Mouse (Mus musculus): ENCODE measurements at regions not wholly inside any gene's neighbourhood (a gene's known extent, or its start where the extent isn't known, plus 50 kb on each side); places are given as distances from the start of the nearest gene placed in this dataset.

DNA sequence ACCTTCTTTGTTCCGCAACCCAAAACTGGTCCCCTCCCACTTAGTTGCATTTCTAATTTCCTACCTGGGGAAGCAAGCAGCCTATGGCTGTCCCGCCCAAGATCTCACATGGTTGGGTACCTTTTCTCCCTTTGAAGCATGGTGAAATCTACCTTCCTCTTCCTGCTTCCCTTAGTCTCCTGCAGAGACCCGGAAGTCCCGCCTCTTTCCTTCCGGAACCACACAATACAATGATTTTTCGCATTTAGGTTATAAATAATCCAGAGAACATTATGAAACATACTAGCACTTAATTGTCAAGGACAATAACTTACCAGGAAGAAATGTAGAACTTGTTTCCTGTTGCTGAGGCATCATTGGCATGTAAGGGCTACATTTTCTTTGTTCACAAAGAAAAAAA is 58.8 kb downstream of the 1700009N14Rik start:
- no peak for DNase-seq

DNA sequence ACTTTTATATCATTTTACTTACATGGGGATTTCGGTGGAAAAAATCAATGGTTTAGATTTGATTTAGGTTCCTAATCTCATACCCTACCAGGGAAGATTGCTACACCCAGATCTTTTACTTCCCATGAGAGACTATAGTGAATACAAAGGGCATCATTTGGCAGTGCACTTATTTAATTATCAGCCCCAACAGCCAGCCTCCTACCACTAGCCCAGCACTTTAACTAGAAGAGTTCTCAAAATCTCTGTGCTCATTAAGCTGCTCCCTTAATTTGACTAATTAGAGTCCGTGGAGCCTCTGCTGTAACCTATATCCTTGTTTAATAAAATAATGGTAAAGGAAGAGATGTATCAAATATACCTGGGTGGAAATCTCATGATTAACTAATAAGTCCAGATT is 77.4 kb downstream of the 1700009N14Rik start:
- no peak for DNase-seq

DNA sequence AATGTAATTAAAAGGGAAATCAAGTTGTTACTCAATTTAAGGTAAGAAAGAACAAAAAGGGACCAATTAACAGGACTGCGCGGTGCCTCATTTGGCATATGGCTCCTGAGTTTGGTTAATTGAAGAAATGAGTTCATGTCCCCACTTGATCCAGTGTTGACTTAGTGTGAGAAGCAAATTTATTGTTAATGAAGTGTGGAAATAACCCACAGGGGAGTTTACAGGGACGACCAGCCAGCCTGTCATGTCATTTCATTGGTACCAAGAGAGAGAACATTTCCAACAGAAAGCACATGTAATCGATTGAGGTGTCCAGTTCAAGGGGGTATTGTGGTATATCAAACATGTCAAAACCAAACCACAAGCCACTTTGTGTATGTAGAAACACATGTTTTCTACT is 78.6 kb downstream of the 1700009N14Rik start:
- no peak for DNase-seq

DNA sequence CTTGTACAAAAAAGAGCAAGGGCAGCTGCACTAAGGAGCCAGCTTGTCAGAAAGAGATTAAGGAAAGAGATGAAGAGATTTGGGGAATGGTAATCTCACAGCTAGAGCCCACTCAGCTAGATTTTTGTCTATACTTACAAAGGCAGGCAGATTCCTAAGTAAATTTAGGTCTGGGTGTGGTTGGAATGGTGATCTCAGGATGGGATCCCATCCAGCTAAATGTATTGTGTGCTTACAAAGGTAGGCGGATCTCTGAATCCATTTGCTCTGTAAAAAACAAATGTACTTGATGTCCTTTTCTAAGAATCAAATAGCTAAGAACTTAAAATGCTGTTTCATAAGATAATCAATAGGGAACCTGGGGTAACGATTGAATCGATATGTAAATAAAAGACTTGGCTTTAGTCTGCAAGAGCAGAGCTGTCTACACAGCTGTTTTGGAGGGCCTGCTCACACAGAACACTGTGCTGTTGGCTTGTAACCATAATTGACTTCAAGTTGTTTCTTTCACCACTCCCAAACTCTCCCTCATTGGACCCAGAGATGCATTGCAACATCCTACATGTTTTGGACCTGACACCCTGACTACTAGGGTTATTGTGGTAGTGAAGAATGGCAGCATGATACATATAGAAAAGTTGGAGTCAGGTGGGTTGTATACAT is 106.1 kb downstream of the 1700009N14Rik start:
- DNase-seq, result no peak

DNA sequence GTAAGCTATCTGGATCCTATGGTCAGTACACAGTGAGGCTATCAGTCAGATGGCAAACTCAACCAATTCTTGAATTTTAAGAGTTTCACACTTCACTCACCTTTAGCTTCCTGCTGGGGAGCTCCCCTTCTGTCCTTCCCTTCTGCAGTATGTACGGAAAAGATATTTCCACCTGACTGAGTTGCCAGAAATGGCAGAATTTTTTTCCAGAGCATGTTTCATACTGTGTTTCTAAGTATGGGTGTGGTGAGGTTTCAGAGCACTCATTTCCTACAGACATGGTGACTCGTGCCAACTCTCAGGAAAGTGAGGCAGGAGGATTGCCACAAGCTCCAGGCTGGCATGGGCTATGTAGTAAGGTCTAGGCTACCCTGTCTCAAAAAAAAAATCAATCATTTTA is 147.3 kb downstream of the 1700009N14Rik start:
- DNase-seq, result no peak

DNA sequence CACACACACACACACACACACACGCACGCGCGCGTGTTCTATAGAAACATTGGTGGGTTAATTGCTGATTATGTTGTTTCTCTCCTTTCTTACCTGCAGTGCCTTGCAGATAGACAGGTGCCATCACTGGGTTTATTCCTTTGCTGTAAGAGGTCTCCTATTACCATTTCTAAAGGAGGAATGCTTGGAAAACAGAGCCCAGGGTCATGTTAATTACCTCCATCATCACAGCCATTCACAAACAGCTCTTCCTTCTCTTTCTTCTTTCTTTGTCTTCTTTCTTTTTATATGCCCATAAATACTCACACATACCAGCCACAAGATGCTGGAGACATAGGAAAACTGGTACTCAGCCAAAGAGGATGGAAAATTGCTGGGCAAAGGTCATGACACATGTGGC is 155.0 kb downstream of the 1700009N14Rik start:
- DNase-seq, result no peak

DNA sequence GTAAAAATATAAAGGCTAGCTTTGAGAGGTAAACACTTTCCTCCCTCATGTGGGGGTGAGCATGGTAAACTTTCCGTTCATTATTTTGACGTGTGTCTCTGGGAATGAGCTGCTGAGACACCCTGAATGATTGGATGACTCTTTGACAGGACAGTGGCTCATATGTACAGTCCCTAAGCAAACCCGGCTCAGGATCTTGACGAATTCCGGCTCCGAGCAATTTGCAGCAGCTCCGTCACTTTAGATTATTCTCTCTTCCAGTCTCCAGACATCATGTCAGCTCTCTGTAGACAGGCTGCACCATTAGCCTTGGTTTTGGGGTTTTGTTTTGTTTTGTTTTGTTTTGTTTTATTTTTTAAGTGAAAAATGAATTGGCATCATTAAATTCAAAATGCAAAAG is 194.0 kb downstream of the 1700009N14Rik start:
- no peak for DNase-seq

DNA sequence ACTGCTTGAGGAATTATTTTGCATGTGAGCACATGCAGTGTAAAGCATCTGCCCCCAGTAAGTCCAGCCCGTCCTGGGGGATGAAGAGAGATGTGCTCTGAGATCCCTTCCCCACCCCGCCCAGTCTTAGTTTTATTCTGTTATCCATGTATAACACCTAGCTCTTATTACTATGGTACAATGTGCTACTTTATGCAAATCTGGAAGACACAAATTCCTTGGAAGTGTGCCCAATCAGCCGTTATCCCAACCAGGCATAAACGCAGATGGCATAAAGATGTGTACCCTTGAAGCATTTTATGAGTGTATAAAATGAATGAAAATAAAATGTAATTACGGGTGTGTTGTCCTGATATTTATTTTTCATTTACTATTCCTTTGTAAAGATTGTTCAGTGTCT is 194.8 kb downstream of the 1700009N14Rik start:
- DNase-seq, result no peak

DNA sequence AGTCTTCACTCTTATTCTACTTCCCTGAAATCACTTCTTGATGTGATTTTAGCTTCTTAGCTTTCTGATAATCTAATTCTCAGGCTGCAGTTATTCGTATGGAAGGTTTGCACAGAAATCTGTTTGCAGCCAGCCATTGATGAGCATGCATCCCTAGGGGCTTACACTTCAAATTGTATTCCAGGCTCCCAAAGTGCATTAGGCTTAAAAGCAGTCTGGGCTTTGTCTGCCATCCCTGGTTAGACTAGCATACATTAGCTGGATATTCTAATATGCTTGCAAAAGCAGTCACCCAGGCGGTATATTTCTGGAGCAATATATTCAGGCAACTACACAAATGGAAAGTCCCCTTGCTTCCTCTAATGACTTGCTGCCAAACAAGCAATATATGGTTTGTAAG is 210.4 kb downstream of the 1700009N14Rik start:
- DNase-seq, result no peak

DNA sequence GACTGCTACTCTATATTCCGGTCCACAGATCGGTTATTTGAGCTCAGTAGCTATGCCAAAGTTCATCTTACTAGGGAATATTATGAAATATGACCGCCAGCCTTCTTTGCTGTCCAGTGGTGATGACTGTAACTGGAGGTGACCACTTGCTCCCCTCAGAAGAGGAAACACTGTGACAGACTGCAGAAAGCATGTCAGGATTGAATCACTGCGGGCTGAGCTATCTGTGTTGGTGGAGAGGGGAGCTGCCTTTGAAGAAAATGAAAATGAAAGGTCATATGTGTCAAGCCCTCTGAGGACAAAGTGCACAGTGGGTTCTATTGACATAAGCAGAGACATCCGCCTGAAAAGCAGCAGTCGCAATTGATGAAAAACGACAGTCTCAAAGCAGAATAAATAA is 222.5 kb downstream of the 1700009N14Rik start:
- no peak for DNase-seq

DNA sequence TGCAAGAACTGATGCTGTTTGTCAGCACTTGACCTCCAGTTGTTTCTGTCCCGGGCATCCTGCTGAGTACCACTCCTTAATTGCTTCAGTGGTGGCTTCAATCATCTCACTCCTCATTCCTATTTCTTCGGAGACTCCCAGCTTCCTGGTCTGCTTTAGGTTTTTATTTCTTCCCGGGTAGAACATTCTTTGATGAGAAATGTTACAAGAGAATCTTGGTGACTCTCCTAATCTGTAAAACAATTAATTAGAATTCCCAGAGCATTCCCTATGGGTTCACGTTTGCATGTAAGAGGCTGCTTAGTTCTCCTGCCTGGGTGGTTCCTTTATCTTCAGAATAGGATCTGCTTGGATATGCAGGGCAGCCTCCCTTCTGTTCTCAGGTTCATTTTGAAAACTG is 245.1 kb downstream of the 1700009N14Rik start:
- DNase-seq, result no peak

DNA sequence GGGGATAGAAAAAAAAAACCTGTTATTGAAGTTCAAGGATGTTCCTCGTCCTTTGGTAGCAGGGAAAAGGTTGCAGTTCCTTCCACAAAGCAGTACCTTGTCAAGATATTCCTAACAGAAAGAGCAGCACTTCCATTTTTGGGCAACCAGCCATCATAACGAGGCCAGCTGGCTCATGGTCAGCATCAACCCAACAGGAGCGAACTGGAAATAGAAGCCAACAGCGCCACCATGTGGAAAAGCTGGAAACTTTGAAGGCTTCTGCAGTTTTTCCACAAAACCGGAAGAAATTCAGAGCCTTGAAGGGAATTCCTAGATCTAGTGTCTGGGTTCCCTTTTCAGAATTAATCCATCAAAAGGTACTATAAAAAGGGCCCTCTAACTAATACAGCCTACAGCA is 247.5 kb downstream of the 1700009N14Rik start:
- DNase-seq, result peak; percentile 72

DNA sequence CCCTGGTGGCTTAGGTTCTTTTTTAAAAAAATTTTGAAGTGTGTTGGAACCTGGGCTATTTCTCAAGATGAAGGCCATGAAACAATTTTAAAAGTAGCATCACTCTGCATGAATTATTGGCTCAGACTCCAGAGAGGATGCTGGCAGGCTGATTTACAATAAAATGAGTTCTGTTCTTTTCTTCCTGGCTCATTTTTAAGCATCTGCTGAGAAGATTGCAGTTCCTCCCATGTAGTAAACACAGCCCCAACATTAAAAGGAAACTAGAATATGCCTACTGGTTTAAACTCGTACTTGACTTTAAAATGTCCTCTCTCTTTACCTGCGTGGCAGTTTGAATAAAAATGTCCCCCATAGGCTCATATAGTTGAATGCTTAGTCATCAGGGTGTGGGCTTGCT is 249.3 kb downstream of the 1700009N14Rik start:
- DNase-seq, result no peak

DNA sequence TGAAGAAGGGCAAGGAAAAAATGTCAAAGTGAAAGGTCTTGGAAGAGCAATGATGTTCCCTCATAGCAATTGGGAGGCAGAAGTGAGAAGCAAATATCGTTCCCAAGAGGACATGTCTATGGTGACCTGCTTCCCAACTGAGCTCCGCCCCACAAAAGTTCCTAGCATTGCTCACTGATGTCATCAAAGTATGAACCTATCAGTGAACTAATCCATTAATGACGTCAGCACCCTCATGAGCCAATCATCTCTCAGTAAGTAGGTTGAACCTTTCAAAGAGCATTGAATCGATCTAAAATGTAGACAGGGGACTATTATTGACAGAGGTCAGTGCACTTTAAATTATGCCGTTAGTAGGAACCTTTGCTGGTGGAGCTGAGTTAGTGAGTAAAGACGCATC is 267.4 kb downstream of the 1700009N14Rik start:
- DNase-seq, result no peak

DNA sequence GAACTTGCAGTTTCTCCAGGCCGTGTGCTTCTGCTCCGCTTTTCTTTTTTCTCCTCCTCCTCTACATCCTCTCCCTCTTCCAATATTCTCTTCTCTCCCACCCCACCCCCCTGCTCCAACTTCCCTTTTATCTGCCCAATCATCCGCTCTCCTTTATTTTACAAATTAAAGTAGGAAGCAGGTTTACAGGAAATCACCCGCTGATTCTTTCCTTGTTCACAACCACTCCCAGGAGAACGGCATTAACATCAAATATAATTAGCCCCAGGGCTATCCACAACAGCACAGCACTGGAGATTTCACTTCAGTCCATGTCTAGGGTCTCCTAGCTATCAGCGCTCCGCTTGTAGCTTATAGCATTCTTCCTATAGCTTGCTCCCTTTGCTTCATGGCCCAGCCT is 268.6 kb downstream of the 1700009N14Rik start:
- DNase-seq, result no peak

DNA sequence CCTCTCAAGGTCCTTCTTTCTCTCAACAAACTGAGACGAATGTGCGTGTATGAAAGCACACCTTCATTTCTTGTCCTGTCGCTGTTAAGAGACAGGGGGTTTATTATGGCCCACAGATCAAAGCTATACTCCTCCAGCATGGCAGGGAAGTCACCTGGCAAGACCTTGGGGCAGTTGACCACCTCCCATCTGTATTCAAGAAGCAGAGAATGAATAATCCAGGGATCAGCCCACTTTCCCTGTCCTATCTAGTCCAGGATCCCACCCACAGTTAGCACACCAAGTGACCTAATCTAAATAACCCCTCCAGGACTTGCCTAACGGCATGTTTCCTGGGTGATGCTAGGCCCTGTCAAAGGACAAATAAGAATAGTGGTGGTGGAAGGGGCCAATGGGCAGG is 269.9 kb downstream of the 1700009N14Rik start:
- DNase-seq, result no peak

DNA sequence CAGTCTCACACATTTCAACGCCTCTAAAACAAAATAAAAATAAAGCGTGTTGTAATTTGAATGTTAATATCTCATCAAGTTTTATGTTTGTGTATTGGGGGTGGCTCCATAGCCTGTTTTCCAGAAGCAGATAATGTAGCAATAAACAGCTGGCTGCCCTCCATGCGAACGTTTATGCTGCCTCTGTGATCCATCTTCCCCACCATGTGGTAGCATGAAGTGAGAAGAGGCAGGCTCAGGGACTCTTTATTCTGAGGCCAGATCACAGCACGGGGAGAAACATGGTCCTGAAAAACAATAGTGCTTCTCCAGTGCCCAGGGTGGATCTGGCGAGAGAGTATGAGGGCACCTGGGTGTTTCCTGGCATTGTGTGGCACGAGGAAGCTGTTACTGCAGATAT is 271.4 kb downstream of the 1700009N14Rik start:
- DNase-seq, result no peak

DNA sequence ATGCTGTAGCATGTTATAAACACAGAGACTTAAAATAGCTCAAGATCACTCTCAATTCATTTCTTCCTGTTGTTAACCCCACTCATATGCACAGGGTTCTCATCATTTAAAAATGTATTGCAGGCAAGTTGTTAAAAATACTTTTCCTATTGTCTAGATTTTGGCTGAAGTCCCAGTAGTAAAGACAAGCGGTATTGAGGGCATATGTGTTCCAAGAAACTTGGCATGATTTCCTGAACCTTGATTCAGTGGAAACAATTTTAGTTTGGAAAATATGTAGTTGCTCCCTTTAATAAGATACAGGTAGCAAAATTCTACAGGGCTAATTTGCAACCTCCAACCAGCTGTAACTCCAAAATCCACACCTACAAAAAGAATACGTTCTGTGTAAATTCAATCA is 315.5 kb downstream of the 1700009N14Rik start:
- no peak for DNase-seq

DNA sequence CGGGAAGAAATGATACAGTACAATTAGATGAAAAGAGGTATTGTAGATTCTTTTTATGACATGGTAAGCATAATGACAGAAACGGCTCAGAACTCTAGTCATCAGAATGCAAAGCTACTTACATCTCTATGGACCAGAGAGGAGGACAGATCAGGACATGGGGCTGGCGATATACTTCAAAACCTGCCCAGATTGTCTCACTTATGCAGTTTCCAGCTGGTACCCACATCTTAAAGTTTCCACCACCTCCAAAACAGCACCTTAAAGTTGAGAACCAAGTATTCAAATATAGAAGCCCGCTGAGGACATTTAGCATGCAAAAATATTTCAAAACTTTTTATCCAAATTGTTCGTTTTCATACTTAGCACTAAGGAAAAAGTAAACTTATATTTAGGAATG is 341.0 kb downstream of the 1700009N14Rik start:
- no peak for DNase-seq

DNA sequence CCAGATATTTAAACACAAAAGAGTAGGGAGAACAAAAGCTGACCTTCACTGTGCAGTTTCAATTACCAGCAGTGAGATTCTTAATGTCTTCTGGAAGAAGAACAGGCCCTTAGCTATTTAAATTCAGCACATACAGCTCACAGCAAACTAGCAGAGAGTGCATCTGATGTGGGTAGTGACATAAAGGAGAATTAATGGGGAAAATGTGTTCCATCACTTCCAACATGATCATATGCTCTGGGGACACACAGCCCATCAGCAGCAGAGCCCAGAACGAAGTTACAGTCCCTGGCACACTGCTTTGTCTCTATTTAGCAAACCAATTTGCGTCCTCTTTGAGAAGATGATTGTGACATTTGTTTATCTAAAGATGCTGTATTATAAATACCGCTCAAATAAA is 332.9 kb upstream of the Aco1 start:
- DNase-seq, result no peak

DNA sequence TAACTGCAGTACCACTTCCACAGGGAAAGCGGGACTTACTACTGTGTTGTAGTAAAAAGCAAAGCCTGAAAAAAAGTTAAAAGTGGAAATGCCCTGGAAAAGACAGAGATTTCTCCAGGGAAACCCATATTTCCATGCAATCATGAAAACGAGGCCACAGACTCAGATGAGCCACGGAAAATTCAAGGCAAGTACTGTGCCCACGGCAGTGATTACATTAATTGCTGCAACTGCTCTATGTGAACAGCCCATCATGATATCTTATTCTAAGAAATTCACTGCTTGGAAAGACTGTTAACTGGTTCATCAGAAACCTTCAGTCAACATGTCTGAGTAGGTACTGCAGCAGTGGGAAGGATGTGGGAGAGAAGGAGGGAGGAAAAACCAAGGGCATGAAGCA is 330.1 kb upstream of the Aco1 start:
- DNase-seq, result no peak

DNA sequence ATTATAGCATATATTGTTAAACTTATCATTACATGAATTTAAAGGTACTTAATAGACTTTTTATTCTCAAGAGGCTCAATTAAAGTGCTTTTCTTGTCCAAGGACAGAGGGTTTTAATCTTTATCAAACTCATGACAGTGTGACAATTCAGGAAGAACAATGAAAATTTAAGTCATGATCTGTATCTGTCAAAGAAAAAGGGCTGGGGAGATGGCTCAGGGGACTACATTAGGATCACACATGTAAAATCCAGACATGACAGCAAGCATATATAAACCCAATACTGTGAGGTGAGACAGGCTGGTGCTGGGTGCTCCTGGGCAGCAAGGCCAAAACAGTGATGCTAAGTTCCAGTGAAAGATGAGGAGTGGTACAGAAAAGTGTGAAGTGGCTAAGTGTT is 327.3 kb upstream of the Aco1 start:
- no peak for DNase-seq

DNA sequence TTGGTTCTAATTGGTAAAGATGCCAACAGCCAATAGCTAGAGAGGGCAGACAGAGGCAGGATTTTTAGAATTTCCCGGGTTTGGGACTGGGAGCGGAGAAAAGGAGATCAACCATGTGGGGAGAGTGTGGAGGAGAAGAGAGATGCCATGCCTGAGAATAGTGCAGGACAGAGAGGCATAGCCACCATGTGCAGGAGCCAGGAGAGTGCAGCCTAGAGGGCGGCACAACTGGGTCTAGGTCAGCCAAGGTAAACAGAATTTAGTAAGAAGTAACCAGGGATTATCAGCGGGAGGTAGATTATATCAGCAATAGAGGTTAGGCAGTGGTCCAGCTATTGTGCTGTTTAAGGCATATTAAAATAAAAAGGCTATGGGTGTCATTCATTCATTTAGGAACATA is 325.2 kb upstream of the Aco1 start:
- no peak for DNase-seq

DNA sequence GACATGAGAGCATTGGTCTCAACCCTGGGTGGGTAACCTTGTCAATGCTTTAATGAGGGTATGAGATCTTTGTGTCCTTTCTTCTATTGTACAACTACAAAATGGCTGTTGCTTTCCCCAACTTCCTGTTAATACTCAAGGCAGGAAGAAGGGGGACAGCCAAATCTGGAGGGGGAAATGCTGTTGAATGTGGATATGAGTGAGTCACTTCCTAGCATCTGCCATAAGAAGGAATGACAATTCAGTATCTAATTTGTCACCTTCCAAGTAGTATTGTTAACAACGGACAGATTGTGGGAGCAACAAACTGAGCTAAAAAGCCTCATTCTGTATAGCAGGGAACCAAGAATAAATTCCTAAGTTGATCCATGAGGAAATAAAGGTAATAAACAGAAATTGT is 309.2 kb upstream of the Aco1 start:
- DNase-seq, result no peak

Measured in cerebellum, adult 11-12 months (tissue).